Mouse (Mus musculus): ENCODE data around the gene Ociad2.

Gene Ociad2

DNA sequence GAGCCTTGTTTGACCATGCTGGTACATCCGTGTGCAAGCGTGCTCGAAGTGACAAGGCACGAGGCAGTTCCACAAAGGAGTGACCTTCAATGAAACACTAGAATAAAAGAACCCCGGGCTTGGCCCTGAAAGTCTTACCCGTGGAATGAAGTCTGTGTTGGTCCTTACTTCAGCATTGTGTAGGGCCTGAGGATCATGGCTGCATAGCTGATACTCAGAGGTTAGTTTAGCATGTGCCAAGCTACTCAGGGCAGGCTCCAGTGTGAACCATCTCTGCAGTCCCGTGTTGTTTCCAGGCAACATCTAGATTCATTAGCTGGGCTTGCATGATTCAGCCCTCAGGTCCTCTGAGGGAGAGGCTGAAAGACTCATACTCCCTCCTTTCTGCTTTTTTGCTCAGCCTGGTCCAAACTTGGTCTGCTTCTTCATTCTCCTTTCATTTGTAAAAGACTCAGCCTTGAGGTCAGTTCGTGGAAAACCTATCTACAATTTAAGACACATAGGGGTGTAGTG, at the start of gene Ociad2:
Gene Ociad2, minus strand, starts transcription at position 306 of the 513 bp plus-strand sequence.
- no peak for DNase-seq (ENCODE audit: extremely low read depth, low read depth, low spot score)

DNA sequence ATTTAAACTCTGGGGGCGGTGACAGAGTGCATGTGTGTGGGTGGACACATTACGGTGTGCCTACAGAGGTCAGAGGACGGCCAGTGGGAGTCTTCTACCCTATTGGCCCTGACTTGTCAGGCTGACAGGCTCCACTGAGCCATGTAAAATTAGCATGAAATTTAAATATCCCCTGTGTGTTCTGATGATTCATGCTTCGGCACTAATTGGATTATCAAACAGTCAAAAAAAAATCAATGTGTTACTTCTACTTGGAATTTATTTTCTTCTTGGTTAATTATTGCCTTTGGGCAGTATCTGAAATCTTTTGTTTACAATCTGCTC, 42.8 kb upstream of the Ociad2 start:
- DNase-seq (ENCODE audit: extremely low read depth, low read depth, low spot score) = no peak

- DNase-seq (ENCODE audit: extremely low read depth, low read depth, low spot score) = no peak
These were observed 42.2 kb upstream of the Ociad2 start for GRCm38 (mm10) chr5:73382737-73383646.

DNA sequence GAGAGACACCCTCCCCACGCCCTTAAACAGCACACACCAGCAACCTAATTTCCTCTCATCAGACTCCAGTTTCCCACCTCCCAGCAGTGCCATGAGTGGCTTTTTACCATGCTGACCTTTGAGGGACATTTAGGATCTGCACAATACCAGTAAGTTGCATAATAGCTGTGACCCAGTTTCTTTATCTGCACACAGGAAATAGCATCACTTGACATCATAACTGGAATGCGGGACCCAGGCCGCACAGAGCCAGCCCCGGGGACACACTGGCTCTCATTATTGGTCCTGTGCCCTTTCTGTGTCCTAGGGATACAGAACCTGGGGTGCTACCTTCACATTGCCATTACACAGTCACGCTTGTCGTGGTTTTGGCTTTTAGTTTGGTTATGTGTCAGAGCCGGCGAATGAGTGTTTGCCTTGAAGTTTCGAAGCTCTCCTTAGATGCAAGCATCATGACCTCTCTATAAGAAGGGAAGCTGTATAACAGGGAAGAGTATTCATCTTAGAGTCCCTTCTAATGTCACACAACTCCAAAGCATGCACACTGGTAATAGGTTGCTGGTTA, 41.2 kb upstream of the Ociad2 start:
- no peak for DNase-seq (ENCODE audit: extremely low read depth, low read depth, low spot score)

DNA sequence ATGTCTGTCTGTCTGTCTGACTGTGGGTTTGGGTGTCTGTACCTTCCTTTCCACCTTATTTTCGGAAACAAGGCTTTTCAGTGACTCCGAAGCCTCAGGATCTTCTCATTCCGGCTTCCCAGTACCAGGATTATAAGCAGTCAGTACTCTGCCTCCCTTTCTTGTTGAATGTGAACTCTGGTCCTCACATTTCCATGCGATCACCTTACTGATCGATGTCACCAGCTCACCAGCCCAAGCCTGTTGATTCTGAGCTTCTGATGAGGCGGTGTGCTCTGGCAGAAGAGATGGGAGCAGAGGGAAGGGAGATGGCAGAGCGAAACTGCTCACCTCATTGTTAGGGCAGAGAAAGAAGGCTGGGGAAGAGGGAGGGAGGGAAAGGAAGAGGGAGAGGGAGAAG, 40.7 kb upstream of the Ociad2 start:
- no peak for DNase-seq (ENCODE audit: extremely low read depth, low read depth, low spot score)

DNA sequence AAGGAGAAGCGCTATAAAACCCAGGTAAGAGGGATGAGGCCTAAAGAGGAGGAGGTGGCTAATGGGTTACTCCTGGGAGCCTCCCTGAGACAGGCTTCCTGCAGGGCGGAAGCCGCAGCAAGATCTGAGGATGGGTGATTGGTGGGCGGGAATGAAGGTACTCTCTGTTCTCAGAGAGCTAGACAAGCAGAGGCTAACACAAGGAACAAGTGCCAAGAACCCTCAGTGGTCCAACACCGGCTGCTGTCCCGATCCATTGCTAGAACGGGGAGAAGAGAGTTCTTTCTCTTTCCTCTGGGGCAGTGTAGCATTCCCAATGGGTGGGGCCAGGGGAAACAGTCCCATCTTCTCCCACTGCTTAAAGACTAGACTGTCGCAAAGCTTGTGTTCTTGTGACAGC, 40.0 kb upstream of the Ociad2 start:
- no peak for DNase-seq (ENCODE audit: extremely low read depth, low read depth, low spot score)

- no peak for DNase-seq (ENCODE audit: extremely low read depth, low read depth, low spot score)
These were observed 39.1 kb upstream of the Ociad2 start for GRCm38 (mm10) chr5:73379908-73380307.

- DNase-seq (ENCODE audit: extremely low read depth, low read depth, low spot score) = no peak
These were observed 35.7 kb upstream of the Ociad2 start for GRCm38 (mm10) chr5:73376491-73376890.

- no peak for DNase-seq (ENCODE audit: extremely low read depth, low read depth, low spot score)
These were observed 35.2 kb upstream of the Ociad2 start for GRCm38 (mm10) chr5:73376041-73376440.

DNA sequence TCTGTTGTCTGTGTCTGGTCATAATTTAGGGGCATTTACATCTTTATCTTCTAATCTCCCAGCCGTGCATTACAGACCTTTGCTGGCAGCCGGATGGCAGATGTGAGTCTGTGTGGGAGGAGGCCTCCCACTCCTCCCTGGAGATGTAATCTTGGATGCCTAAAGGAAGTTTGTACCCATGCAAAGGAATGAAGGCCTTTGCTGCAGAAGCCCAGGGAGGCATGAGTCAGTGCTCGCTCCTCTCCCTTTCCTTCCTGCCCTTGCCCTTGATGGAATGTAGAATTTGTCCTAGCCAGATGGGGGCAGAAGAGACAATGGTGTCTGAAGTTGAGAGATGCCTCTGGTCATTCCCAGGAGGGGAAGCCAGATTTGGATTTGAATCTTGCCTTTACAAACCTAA, 32.4 kb upstream of the Ociad2 start:
- no peak for DNase-seq (ENCODE audit: extremely low read depth, low read depth, low spot score)

GRCm38 (mm10) chr5:73372601-73373000, 31.8 kb upstream of the Ociad2 start:
- DNase-seq (ENCODE audit: extremely low read depth, low read depth, low spot score) = no peak

DNA sequence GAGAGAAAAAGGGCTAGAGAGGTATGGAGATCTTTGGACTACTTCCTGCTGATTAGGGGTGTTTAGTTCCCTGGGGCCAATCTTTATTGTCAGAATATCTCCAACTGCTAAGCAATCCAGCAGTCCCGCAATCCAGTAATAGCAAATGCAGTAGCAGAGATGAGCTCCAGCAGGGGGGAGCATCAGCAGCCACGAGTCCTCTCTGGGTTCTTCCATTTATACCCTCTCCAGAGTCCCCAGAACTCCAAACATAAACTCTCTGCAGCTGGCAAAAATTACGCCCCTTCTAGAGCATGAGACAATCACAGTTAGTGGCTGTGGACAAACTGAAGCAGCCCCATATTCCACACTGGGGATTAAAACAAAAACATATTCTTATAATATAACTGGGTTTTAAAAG, 28.9 kb upstream of the Ociad2 start:
- DNase-seq (ENCODE audit: extremely low read depth, low read depth, low spot score) = no peak

DNA sequence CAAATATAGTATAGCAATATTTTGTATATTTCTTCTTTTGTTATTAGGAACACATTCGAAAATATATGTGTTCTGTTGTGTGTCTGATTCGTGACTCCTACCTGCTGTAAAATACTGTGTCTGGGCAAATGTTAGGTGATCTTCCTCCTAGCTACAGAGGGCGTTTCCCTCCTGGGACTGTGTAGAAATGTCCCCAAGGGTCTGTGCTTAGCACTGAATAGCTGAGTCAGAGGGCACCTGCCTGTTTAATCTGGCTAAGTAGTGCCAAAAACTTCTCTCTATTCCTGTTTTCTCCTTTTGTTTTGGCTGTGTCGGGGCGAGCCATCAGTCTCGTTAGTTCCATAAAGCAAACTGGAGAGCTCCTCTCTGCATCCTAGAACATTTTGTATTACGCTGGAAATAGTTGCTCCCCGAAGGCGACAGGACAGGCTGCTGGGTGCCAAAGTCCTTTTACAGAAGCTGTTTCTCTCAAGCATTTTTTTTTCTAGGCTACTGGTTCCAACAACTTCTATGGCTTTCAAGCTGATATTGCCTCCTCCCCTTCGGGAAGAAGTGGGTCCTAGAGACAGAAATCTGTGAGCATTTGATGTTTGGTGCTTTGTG, 28.1 kb upstream of the Ociad2 start:
- no peak for DNase-seq (ENCODE audit: extremely low read depth, low read depth, low spot score)

- DNase-seq (ENCODE audit: extremely low read depth, low read depth, low spot score) = no peak
These were observed 27.1 kb upstream of the Ociad2 start for GRCm38 (mm10) chr5:73367906-73368305.

DNA sequence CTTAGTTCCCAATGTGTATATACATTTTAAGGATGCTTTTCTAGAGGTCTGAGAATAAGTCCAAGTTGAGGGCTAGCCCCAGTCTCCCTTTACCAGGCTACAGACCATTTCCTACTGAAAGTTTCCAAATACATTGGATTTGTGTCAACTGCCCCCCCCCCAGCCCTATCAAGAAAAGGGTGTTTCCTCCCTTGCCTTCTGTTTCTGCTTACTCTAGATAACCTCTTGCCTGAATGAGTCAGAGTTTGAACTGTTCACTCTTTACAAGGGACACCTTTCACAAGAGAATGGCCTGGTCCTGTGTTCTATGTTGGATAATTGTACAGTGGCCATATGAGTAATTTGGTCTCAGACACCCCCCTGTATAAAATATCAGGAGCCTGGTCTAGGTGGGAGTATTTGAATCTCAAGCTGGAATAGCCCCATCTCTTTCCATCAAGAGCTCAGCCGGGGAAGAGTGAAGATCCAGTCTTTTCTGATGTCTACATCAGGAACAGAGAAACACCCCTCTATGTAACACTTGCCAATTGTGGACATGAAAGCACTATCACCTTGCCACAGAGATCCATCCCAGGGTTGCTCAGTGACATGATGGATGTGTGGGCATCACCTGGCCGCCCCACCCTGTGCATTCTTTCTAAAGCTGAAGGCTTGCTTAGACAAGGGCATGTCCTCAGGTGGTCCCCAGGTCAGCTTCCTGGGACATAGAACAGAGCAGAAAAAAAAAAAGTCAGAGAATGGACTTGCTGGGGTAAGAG, 23.5 kb upstream of the Ociad2 start:
- DNase-seq (ENCODE audit: extremely low read depth, low read depth, low spot score) = no peak

DNA sequence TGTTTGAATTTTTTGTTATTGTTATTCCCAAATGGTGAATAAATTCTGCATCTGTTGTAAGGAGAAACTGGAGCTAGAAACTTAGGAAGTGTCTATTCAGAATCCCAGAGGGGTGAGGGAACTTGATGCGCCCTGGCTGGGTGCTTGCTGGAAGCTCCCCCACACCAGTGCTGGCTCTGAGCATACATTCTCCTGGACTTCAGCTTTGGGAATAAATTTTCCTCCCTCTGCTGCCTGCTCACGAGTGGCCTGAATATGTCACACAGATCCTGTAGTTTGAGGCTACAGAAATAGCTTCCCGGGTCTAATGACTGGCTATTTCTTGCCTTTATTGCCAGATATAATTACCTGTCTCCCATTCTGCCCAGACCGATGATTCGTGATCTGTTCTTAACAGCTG, 22.0 kb upstream of the Ociad2 start:
- no peak for DNase-seq (ENCODE audit: extremely low read depth, low read depth, low spot score)

DNA sequence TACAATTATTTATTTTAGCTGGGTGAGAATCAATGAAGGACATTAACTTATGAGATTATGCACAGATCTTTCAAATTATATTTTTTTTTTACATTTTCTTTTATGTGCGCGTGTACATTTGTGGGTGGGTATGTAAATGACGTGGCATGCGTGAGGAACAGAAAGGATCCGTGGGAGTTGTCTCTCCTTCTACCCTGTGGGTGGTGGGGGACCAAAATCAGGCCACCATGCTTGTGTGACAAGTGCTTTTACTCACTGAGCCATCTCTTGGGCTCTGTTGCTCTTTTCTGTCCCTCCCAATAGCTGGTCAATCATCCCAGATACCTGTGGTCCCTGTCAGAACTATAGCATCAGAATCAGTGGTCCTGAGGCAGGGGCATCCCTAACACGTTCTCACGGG, 21.5 kb upstream of the Ociad2 start:
- DNase-seq (ENCODE audit: extremely low read depth, low read depth, low spot score) = no peak

DNA sequence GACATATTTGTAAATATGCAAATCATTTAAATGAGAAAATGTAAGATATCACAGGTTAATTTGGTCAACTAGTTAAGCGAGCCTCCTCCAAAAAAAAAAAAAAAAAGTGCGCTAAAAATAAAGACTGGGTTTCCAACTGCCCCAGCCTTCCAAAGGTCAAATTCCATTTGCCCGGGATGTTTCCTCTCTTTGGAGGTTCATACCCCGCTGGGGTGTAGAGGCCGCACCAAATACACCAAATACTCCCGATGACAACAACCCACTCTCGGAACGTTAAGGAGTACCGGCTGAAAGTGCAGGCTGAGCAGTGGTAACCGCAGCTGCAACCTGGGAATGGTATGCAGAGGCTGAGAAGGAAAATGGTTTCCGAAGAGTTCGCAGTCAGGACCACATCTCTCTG, 19.4 kb upstream of the Ociad2 start:
- DNase-seq (ENCODE audit: extremely low read depth, low read depth, low spot score) = no peak

DNA sequence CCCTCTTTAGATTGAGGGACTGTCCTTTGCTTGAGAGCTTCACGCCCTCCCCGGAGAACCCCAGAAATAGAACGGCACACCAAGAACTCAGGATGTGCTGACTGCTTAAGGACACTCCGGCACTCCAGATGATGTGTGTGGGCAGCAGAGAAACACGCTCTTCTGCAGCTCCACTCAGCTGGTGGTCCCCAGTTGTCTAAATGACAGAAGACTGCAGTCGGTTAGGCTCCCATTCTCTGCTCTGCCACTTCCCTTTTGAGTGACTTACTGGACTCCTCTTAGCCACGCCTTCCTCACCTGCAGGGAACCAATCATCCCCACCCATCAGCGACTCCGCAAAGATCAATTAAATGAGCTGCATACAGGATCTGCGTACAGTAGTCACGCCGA, 18.9 kb upstream of the Ociad2 start:
- DNase-seq (ENCODE audit: extremely low read depth, low read depth, low spot score) = no peak

DNA sequence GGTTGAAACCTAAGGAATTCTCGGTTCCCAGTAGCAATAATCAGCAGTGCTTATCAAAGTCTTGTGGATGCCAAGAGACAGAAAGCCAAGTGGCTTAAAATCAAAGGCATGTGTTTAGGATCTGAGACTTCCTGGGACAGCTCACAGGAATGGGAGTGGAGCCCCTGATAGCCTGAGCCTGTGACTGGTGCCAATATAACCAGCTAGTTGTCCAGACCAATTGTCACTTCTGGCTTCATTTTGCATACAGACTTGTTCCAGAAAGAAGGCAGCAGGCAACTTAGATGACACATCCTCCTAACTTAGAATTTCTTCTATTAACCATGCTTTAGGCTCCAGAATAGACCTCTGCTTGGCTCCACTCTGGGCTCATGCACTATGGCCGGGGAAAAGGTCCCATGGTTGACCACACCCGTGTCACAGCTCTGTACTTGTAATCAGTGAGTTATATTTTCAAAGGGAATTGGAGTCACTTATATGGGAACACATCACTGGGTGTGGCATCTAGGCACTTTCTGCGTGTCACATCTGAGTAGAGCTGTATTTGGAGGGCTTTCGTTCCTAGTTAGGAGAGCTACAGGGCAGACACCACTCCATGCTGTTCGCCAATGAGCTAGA, 18.4 kb upstream of the Ociad2 start:
- DNase-seq (ENCODE audit: extremely low read depth, low read depth, low spot score) = no peak

GRCm38 (mm10) chr5:73355393-73355792, 14.6 kb upstream of the Ociad2 start:
- no peak for DNase-seq (ENCODE audit: extremely low read depth, low read depth, low spot score)
